Comparison of ENCODE assay signal across 15 mouse cellular contexts in the genomic region with DNA sequence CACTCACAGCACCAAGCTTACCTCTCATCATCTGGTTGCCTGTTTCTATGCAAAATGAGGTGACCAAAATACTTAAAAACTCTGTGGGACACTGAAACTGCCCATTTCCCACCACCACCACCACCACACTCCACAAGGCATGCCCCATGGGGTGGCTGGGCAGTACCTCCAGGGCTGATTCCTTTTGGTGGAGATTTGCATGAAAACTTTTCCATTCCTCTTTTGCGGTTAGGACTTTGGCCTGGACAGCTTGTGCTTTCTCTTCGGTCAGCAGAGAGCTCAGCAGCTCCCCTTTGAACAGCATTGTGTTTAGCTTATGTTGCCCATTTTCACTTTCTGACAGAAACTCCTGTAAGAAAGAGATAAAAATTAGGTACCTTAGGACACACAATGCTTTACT.
A peak's percentile ranks its signal among the peaks of the same experiment; 100 is the strongest.
DNase-seq lines count a peak whose midpoint lies in the region; TF ChIP-seq lines count a peak whose summit lies in the region.
"Had no signal": no experiment of that assay in that cellular context is flagged by ENCODE, and none has a peak within 500 bp of the region (broad histone marks: within the 10 kb centered on the region; RNA-seq: fewer than 3 reads in every experiment).

No protein-coding gene starts in this region.

- no peak for TF ChIP-seq POLR2A in lung, adult 2 months (IDR thresholded peaks at IDR 0.05; ENCODE audit: borderline replicate concordance, extremely low read depth, low read depth, low read length)

- H3K4me3 ChIP-seq in lung, adult 2 months (replicated peaks; ENCODE audit: extremely low read depth, low read depth, low read length): no peak overlapping the region
- H3K4me3 ChIP-seq: embryonic facial prominence, embryonic 12.5 days; forebrain, embryonic 12.5 days; heart, embryonic 12.5 days; hindbrain, embryonic 10.5 days had no signal

- DNase-seq in kidney, postnatal 25 days: peak; percentile 16 to 61
- no peak for DNase-seq in kidney, adult 11 months
- DNase-seq in lung, postnatal 36 days: peak; percentile 20
- DNase-seq in lung, adult 2 months: no peak
- peak; percentile 46 for DNase-seq in fibroblast of lung, adult 2 months (ENCODE audit: low read depth)
- DNase-seq in thymus, postnatal 0 days (ENCODE audit: low spot score): no peak
- DNase-seq: adrenal gland, postnatal 10 days; cerebellum, adult 11-12 months; cerebellum, adult 9-10 months; cerebellum, postnatal 25 days; gastrocnemius, postnatal 14 days had no signal

- H3K4me1 ChIP-seq in lung, adult 2 months (ENCODE audit: control insufficient read depth, insufficient read depth, low read length): no peaks in the 10 kb centered on the region
- H3K4me1 ChIP-seq: embryonic facial prominence, embryonic 12.5 days; forebrain, embryonic 12.5 days; heart, embryonic 12.5 days; hindbrain, embryonic 10.5 days had no signal

- TF ChIP-seq CTCF in lung, adult 2 months (IDR thresholded peaks at IDR 0.05; ENCODE audit: insufficient read depth, low read length): no peak

- WGBS in lung, adult 2 months: 74% methylated on average over 2 of the region's 2 CpGs

Comparison
In these comparisons a context has a peak if more than half of its experiments do, and no peak if none do; other contexts are left out.
1. DNase-seq: peak in kidney, postnatal 25 days (2 of 2), lung, postnatal 36 days (single experiment) and fibroblast of lung, adult 2 months (single experiment); none in kidney, adult 11 months (single experiment), lung, adult 2 months (single experiment) and thymus, postnatal 0 days (single experiment).